Mouse (Mus musculus) midbrain, embryonic 14.5 days (tissue): ENCODE measurements around the gene En2. TPM values are rescaled to one million over a fixed set of nuclear protein-coding genes. Genes with fewer than 3 reads are reported as not detected.

ENCODE experiments used
- ATAC-seq: fragments of 200-750 bp; cut with Nextera tagmentation; 2 replicates; pipeline ENCODE4 v1.8.0; 2017; ENCODE audit warnings: moderate number of reproducible peaks, moderate library complexity; ENCODE audit not compliant: low FRiP score, low TSS enrichment
- DNase-seq: peaks from one replicate; pipeline ENCODE4 v3.0.0-alpha.2; 2015
- H3K27ac ChIP-seq: fragments of 300-500 bp; sonication (generic); replicated peaks from 2 replicates; pipeline ENCODE4 v1.5.1; 2014; ENCODE audit warnings: mild to moderate bottlenecking, low read depth, low read length, moderate library complexity
- H3K27me3 ChIP-seq: fragments of 300-500 bp; sonication (generic); 2 replicates; pipeline ENCODE4 v1.6.1; 2014; ENCODE audit warnings: low read length, control low read depth, mixed read lengths; ENCODE audit not compliant: control insufficient read depth, insufficient read depth
- H3K36me3 ChIP-seq: fragments of 300-500 bp; sonication (generic); 2 replicates; pipeline ENCODE4 v1.6.1; 2014; ENCODE audit warnings: low read length, control low read depth; ENCODE audit not compliant: control insufficient read depth, insufficient read depth
- H3K4me1 ChIP-seq: fragments of 300-500 bp; sonication (generic); 2 replicates; pipeline ENCODE4 v1.6.1; 2014; ENCODE audit warnings: mild to moderate bottlenecking, antibody characterized with exemption, low read length, control low read depth; ENCODE audit not compliant: control insufficient read depth, insufficient read depth
- H3K4me2 ChIP-seq: fragments of 300-500 bp; sonication (generic); 2 replicates; pipeline ENCODE4 v1.6.1; 2014; ENCODE audit warnings: mild to moderate bottlenecking, low read length, moderate library complexity
- H3K4me3 ChIP-seq: fragments of 300-500 bp; sonication (generic); replicated peaks from 2 replicates; pipeline ENCODE4 v1.5.1; 2014; ENCODE audit warnings: low read depth, low read length
- H3K9ac ChIP-seq: fragments of 300-500 bp; sonication (generic); replicated peaks from 2 replicates; pipeline ENCODE4 v1.6.1; 2014; ENCODE audit warnings: mild to moderate bottlenecking, low read length, moderate library complexity
- H3K9me3 ChIP-seq: fragments of 300-500 bp; sonication (generic); 2 replicates; pipeline ENCODE4 v1.6.1; 2016; ENCODE audit warnings: low read length, control low read depth, mixed read lengths; ENCODE audit not compliant: control insufficient read depth
- WGBS: fragments of 180-500 bp; shearing (Covaris S2); extraction: QIAGEN DNeasy Blood & Tissue Kit; methylation state at CpG from one replicate; pipeline ENCODE4 v1.1.7; 2014; 5-methylcytosine and 5-hydroxymethylcytosine counted together
- polyA plus RNA-seq: library from polyadenylated mRNA; unstranded; fragments of >200 nt; fragmentation: Nextera tagmentation; extraction: Ambion mirVana; gene quantifications from 2 replicates; pipeline ENCODE4 v1.2.1, GENCODE M21; 2014

The En2 gene
- polyA plus RNA-seq, 1 experiment from 2014 or later, result 3.8 TPM

- DNase-seq, result no peak
- no peaks in the 10 kb centered on the region for H3K36me3 ChIP-seq
- 92% methylated on average over 1 of the region's 1 CpGs for WGBS
Measured at GRCm38 (mm10) chr5:28219596-28219995, 54.1 kb downstream of the En2 start.

More at GRCm38 (mm10) chr5:28219596-28219995, 54.1 kb downstream of the En2 start:
- H3K9me3 ChIP-seq, result no peaks in the 10 kb centered on the region
- no peak overlapping the region for H3K27ac ChIP-seq
- no peak overlapping the region for H3K4me3 ChIP-seq
- H3K9ac ChIP-seq, result no peak overlapping the region
- no peaks in the 10 kb centered on the region for H3K4me1 ChIP-seq
- H3K27me3 ChIP-seq, result no peaks in the 10 kb centered on the region
- no peak for ATAC-seq
- no peak overlapping the region for H3K4me2 ChIP-seq

Other genes starting within 250 kb of the En2 start
- gene Insig1, start 94.3 kb upstream of the En2 start, polyA plus RNA-seq, result 80.1 and 94.3 TPM in 2 replicates
- gene Cnpy1, start 80.1 kb downstream of the En2 start, polyA plus RNA-seq, result 67.4 and 99.4 TPM in 2 replicates
- gene Rbm33, start 151.4 kb downstream of the En2 start, polyA plus RNA-seq, result 24.0 and 31.4 TPM in 2 replicates